Mouse (Mus musculus) right cerebral cortex, adult 2 months (tissue): ENCODE data around the gene Tmem169.
"Not testable (repeated sequence)": the region's sequence is repeated elsewhere in the genome, so short reads cannot be mapped to it uniquely, and the experiment has no call there.

Experiments used
- DNase-seq, 2 experiments: peaks; one replicate each; pipeline ENCODE4 v3.0.0; 2021 to 2022; ENCODE audit warnings: low spot score in 2 of 2

Gene Tmem169

DNA sequence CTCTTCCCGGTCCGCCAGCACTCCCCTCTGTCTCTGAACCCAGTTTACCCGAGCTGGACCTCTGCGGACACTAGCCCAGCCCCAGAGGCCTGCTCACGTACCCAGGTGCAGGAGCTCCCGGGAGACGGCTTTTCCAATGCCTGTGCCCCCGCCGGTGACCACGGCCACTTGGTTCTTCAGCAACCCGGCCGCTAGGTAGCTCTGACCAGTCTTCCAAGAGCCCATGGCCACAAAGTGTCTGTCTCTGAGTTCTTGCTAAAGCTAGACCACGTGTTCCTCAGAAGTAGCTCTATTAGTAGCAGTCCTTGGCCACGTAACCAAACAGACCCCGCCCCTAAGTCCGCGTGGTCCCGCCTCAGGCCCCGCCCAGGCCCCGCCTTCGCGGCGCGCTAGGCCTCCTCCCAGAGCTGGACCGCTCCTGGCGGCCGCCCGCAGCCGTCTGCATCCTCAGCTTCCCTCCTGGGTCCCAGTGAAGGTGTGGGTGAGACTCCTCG lies at the start of gene Tmem169, which contains the start of gene Pecr:
Gene Tmem169, plus strand, starts transcription at position 378 of the 494 bp plus-strand sequence.
Gene Pecr, minus strand, starts transcription at position 323 of the 494 bp plus-strand sequence.
- peak; percentile 92 to 95 for DNase-seq

DNA sequence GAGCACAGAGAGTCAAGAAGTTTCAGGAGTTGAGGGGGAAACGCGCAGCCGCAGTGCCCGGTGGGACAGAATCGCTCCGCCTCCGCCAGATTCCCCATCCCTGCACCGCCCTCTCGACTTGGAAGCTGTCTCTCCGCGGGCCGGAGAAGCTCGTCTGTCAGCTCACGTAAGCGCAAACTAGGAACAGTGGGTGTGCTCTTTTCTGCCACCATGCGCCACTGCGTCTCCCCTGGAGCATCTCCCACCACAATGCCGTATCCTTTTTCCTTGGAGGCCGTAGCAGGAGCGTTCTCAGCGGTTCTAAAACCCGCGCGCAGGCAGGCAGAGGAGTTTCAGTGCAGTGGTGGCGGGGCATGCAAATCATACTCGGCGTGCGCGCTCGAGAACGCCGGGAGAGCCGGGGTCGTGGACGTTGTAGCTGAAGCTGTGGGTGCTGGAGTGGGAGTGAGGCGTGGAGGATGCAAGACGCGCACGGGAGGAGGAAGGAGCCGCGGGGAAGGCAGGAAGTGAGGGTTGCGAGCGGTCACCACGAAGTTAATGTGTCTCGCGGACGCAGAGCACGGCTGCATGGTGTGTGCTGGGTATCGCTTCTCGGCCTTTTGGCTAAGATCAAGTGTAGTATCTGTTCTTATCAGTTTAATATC lies 47.7 kb upstream of the Tmem169 start:
- DNase-seq: peak; percentile 73 to 77

DNA sequence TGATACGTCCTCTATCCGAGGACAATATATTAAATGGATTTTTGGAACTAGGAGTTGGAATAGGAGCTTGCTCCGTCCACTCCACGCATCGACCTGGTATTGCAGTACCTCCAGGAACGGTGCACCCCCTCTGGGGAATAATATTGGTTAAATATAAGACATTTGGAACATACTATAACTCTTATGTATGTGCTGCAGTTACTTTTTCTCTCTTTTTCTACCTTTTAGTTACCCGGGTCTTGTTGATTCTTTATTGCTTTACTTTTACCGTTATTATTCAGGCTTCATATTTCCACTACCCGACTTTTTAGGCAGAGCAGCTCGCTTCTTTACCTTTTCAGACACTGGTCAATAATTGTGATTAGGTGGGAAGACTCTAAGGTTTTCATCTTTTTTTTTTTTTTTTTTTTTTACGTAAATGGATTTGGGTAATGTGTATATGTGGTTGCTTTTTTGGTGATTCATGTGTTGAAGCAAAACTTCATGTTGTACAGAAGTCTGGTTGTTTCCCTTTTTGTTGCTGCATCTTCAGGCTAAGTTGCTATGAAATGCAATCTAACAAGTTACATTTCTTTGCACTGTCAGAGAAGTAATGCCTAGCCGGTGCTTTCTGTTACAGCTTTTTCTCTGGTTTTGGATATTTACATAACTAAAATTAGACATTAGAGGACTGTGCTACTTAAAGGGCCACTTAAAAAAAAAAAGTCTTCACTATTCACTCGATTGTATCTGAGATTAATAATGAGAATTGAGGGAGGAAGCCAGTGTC lies 47.0 kb upstream of the Tmem169 start:
- peak; percentile 41 to 56 for DNase-seq

DNA sequence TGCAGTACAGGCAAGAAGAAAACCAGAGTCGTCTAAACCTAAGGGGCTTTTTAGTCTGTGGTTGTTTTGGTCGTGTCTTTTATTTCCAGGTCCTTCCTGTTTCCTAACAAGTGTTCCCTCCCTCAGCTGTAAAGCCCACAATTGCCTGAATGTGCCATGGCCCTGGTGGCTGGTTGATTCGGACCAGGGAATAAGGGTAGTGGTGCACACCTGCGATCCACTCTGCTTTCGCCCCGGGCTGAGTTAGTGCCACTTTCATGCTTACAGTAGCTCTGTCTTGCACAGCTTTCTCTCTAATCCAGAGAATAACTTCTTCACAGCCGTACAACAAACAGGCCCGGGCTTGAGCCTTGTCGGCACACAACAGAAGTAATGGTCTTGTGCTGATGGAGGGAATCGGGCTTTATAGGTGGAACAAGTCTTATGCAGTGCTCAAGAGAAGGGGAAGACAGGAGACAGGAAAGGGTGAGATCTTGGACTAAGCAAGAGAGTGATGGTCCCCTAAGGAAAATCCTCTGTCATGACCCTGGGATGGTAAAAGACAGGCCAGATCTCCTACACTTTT lies 46.1 kb upstream of the Tmem169 start:
- DNase-seq: no peak

DNA sequence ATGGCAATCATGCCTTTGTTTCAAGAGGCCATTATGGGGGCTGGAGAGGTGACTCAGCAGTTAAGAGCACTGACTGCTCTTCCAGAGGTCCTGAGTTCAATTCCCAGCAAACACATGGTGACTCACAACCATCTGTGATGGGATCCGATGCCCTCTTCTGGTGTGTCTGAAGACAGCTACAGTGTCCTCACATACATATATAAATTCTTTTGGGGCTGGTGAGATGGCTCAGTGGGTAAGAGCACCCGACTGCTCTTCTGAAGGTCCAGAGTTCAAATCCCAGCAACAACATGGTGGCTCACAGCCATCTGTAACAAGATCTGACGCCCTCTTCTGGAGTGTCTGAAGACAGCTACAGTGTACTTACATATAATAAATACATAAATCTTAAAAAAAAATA lies 45.1 kb upstream of the Tmem169 start:
- not testable (repeated sequence) for DNase-seq

DNA sequence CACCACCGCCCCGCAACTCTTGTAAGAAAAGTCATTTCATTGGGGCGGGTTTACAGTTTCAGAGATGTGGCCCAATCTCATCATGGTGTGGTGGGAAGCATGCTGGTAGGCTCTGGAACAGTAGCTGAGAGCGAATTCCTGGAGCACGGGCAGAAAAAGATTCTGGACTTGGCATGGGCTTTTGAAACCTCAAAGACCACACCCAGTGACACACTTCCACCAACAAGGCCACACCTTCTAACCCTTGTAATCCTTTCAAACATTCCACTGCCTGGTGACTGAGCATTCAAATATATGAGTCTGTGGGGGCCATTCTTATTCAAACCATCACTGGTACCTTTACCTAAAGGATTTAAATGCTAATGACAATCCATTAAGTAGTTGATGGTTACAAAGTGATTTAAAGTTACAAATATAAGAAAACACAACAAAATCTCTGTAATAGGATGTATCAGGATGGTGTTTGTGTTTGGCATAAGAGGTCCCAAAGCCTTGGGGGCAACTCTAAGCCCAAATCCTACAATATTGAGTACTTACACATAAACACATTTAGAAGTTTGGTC lies 41.5 kb upstream of the Tmem169 start:
- DNase-seq: no peak

DNA sequence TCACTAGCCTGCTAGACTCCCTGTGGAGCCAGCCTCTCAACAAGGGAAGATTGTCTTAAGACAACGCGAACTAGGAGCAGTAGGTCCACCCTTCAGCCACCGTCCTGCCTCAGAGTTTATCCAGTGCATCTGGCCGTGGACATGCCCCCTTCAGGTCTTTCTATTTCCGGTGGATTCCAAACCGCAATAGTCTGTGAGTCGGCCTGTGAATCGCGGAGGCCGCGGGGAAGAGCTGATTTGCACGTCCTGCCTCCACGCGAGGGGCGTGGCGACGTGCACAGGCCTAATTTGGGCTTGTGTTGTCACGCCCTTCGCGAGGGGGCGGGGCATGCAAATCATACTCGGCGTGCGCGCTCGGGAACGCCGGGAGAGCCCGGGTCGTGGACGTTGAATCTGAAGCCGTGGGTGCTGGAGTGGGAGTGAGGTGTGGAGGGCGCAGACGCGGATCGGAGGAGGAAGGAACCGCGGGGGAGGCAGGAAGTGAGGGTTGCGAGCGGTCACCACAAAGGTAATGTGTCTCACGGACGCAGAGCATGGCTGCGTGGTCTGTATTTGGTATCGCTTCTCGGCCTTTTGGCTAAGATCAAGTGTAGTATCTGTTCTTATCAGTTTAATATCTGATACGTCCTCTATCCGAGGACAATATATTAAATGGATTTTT lies 40.4 kb upstream of the Tmem169 start:
- peak; percentile 95 to 97 for DNase-seq

DNA sequence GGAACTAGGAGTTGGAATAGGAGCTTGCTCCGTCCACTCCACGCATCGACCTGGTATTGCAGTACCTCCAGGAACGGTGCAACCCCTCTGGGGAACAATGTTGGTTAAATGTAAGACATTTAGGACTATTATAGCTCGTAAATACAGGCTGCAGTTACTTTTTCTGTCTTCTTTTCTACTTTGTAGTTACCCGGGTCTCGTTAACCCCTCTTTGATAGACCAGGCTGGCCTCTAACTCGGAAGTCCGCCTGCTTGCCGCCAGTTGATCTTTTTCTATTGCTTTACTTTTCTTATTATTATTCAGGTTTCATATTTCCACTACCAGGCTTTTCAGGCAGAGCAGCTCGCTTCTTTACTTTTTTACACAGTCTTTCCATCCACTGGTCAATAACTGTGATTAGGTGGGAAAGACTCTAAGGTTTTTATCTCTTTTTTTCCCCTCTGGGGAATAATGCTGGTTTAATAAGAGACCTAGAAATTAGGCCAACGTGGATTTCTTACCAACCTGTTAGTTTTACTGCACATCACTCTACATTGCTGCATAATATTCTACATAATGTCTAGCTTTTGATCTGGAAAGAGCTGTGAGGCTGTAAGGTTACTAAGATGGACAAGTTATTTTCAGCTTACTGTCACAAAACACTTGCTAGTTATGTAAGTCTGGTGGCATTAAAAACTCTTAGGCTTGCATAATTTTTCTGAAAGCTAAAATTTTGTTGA lies 39.7 kb upstream of the Tmem169 start:
- DNase-seq: peak in 1 of 2 experiments; percentile 29

DNA sequence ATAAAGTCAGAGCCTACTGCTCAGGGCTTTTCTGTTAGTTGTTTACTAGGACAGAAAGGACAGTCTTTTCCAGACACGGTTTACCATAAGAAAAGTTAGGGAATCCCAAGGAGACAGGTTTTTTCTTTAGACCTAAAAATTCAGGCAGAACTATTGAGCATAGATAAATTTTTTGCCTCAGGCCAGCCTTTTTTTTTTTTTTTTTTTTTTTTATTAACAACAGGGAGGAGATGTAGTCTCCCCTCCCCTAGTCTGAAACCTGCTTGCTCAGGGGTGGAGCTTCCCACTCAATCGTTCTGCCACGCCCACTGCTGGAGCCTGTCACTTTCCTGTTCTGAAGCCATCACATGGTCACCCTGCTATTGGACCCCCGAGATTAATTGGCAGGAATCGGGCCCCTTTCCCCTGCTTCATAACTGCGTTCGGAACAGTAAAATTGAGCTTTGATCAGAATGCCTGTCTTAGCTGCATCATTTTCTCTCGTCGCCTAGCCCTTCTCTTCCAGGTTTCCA lies 35.9 kb upstream of the Tmem169 start:
- not testable (repeated sequence) for DNase-seq

DNA sequence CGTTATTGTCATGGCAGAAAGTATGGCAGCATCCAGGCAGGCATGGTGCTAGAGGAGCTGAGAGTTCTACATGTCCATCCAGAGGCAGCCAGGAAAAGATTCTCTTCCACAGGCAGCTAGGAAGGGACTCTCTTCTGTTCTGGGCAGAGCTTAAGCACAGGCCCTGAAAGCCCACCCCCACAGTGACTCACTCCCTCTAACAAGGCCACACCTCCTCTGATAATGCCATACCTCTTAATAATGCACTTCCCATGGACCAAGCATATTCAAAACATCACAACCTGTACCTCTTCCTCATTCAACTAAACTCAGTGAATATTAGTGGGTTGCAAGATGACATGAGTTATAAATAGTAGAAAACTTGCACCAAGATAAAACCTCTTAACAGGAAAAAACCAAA lies 32.4 kb upstream of the Tmem169 start:
- no peak for DNase-seq

DNA sequence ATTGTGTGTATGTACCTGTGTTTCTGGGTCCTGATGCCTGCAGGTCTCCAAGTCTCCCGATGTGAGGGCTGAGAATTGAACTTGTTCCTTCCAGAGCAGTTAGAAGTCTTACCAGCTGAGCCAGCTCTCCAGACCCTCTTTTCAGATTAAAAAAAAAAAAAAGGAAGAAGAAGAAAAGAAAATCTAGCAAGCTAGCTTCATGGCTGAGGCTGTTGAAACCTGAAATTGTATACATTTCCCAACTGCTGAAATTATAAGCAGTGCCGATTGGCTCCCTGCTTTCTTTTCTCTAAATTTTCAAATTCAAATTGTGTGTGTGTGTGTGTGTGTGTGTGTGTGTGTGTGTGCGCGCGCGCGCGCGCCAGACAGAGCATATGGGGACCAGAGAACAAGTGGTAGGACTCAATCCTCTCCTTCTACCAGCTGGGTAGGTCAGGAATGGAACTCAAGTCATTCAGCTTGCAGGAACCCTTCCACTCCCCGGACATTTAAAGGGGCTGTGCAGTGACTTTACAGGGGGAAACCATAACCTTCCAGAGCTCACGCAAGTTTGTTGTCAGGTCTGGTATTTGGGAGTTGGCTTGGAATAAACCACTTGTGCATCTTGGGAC lies 30.2 kb upstream of the Tmem169 start:
- peak; percentile 19 to 27 for DNase-seq

DNA sequence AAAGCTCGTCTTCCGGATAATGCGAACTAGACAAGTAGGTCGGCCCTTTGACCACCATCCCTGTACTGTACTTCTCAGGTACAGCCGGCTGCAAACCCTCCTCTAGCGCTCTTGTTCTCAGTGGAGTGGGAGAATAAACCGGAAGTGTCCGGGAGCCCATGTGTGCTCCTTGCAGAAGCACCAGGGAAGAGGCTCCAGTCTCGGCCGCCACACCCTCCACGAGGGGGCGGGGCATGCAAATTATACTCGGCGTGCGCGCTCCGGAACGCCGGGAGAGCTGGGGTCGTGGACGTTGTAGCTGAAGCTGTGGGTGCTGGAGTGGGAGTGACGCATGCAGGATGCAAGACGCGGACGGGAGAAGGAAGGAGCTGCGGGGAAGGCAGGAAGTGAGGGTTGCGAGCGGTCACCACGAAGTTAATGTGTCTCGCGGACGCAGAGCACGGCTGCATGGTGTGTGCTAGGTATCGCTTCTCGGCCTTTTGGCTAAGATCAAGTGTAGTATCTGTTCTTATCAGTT lies 29.6 kb upstream of the Tmem169 start:
- peak; percentile 80 to 81 for DNase-seq

DNA sequence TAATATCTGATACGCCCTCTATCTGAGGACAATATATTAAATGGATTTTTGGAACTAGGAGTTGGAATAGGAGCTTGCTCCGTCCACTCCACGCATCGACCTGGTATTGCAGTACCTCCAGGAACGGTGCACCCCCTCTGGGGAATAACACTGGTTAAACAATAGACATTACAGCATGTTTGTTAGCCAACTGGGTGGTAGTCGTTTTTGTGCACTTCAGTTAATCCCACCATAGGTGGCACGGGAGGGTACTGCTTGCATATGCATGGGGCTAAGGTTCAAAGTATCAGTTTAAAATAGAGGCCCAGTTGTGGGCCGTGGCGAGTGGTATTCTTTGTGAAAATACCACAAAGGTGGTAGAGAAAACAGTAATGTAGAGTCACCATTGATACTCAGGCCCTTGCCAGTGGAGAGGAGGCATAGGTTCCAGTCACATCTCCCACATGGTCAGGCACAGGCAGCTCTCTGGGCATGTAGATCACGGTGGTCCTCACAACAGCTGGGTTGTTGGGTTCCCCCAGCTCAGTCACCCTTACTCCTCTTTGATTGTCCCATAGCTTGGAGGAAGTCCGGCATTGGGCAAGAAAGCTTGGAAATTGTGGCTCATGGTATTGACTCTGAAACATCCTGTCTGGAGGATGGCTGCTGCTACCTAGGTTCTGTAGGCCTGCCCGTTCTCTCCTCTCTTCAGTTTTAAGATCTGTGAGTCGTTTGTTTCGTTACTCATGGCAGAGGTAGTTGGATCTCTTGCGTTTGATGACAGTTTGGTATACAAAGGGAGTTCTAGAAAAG lies 28.9 kb upstream of the Tmem169 start:
- DNase-seq: peak; percentile 39

DNA sequence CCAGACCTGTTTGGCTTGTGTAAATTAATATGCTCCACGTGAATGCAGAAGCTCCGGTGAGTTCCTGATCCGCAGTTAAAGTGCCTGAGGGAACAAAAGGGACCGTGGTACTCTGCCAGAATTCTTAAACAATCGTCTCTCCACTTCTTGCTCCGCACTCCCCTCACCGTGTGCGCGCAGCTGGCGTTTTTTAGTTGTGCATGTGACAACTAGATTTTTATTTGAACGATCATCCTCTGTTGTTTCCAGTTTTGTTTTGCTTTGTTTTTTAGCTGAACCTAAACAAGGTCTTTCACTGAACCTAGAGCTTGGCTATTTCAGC lies 28.4 kb upstream of the Tmem169 start:
- DNase-seq: no peak

DNA sequence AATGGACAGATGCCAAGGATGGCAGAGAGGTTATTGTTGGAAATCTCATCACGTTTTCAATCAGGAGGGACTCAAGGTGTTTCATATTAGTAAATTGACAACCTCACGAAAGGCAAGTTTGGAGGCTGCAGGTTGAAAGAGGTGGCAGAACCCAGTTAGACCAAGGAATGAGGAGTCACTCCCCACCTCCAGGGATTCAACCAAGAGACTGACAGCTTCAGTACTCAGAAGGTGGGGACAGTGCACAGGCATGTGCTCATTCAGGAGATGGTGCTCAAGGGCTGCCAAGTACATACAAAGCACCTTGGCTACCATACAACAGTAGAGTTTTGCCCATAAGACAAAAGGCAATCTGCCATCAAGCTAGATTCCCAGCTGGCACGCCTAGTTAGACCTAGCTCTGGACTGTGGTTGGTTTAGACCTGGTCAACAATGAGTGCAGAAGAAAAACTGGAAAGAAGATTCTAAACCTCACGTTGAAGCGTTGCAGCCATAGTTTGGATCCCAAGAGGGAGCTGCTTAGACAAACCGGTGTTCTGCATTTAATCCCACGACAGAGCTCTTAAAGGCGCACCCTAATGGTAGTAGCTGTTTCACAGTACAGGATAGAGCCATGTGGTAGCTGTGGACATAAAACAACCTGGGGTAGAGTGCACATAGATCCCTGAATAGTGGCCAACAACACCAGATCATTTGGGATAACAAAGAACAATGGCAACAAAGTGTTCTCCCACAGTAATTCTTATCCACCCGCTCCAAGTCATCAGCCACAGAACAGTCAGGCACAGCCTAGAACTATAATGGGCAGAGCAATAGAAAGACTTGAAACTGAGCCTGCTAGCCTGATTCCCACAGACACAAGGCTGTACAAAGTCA lies 27.6 kb upstream of the Tmem169 start:
- DNase-seq: no peak

DNA sequence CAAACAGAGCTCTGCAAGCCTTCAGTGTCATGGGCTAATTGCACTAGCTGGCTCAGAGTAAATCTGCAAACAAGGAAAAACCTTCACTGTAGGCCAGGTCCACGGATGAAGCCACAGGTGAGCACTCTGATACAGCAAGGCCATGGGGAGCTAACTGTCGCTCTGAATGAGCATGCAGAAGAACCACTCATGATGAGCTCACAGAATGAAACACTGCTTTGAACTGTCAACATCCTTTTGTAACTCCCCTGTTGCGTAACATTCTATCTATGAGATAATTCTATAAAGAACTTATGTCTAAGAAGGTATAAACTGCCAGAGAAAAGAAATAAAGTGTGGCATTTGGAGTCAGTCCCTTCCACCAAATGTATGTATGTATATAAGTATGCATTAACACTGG lies 21.1 kb upstream of the Tmem169 start:
- no peak for DNase-seq

DNA sequence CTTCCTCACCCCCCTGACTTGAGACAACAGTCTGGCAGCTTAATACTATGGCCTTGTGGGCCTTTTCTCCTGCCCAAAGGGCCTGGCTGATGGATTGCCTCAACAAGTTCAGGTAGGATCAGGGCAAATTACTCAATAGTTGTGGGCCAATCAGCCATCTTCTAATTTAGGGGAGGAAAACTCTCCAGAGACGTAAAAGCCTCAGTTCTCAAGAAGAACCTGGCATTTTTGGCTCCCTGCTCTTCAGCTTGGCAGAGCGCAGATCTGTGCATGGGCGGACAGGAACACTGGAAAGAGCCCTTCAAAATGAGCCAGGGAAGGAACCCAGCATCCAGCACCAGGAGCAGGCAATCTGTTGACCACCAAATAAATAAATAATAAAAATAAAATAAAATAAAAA lies 6.1 kb upstream of the Tmem169 start:
- no peak for DNase-seq

DNA sequence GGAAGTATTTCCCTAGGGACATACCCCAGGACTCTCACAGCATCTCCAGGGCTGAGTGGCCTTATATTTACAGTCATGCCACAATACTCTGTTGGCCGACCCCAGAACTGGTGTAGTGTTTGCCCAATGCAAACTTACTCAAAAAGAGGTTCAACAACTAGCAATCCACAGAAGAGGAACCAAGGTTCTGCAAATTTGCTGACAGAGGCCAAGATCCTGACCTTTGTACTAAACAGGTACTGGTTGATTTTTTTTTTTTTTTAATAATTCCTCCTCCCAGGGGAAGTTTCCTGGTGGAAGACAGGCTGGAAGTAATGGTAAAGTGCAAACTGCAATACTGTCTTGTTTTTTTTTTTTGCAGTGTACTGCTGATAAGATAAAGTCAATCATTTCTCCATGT lies 1.6 kb upstream of the Tmem169 start:
- DNase-seq: no peak

DNA sequence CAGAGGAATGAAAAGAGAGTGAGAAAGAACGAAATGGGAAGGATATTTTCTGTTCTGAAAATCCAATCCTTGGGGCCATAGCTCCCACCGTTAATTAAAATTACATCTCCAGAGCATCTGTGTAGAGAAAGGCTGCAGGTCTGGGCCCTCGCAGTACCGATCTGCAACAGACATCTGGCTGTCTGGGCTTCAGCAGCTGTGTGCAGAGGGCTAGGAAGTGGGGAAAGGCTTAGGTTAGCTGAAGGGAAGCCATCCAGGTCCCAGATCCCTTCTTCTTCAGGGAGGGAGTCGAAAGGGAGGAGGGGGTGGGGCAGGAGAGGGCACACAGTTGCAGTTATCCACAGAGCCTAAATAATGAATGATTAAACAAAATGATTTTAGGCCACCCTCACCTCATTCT lies 370 bp downstream of the Tmem169 start:
- DNase-seq: peak in 1 of 2 experiments; percentile 25
